Mouse (Mus musculus): ENCODE results near the gene Svbp.

DNA sequence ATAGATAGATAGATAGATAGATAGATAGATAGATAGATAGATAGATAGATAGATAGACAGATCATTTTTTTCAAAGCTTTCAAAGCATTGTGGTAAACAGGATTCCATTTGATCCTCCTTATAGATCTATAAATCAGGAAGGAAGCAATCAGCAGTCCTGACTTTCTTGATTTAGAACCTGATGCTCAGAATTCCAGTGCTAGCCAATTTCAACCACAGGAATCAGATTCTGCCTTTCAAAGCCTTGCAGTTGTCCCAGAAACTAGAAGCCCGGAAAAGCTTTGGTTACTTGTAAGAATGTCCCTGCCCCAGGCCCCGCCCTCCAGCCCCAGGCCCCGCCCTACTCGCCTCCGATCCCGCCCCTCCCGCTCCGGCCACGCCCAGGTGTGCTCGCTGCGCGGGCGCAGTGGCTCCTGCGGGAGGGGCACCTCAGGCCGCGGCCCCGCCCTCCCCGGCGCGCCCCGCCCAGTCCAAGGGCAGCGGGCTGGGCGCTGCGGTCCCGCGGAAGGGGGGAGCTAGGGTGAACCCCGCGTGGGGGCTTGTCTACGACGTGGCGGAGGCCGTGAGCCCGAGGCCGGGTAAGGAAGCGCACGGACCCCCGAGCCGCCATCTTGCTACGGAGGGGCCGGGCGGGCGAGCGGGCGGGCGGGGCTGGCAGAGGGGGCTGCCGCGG, at the start of gene Svbp:
- no peak for TF ChIP-seq TAL1 (IDR thresholded peaks at IDR 0.05; ENCODE audit: low read length)
- no peak for TF ChIP-seq GATA1 (IDR thresholded peaks at IDR 0.05; ENCODE audit: low read length)

Measured in erythroblast, embryonic 14.5 days (primary cell).